Mouse (Mus musculus): ENCODE measurements around the gene Add2.

GRCm38 (mm10) chr6:86062684-86063083, 34.2 kb downstream of the Add2 start:
- TF ChIP-seq POLR2A (IDR thresholded peaks at IDR 0.05; ENCODE audit: control insufficient read depth, low read depth, low read length) (no peak), CTCF (IDR thresholded peaks at IDR 0.05; ENCODE audit: control insufficient read depth, insufficient read depth, insufficient replicate concordance, low read depth, low read length) (no peak)
